Mouse (Mus musculus) kidney, adult 9 months (tissue): ENCODE results near the gene Drd5.

Experiments
- DNase-seq: peaks from one replicate; pipeline ENCODE4 v3.0.0; 2022

The Drd5 gene

DNA sequence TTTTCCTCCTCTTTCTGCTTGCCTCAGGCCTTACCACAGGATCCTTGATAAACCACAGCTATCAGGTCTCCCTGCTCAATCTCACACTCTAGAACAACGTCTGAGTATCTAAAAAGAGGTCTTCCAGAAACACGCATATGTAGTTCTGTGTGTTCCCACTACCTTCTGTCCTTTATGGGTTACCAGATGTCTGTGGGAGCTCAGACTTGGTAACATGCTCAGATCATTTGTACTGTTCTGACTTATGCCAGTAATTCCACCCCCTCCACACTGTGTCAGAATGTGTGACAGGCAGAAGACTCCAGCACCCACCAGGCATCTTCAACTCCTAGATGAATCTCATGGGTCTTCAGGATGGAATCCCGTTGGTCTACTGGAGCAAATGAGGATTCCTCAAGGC is 37.8 kb downstream of the Drd5 start:
- no peak for DNase-seq

DNA sequence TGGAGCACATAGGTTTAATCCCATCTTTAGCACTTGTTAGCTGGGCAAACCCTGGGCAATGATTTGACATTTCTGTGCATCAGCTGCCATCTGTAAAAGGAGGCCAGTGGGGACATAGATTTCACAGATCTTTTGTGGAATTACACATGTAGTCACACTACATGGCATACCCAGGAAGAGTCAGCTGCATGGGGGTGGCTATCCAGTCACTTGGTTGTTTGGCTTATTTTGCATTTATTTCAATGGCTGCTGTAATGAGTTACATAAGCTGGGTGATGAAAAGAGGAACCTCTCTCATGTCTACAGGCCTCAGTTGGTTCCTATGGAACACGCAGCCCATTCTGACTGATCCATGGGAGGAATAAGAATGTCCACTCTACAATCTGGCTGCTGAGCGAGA is 40.5 kb downstream of the Drd5 start:
- DNase-seq = no peak

- no peak for DNase-seq
Measured at GRCm38 (mm10) chr5:38364396-38364795, 45.2 kb downstream of the Drd5 start.

DNA sequence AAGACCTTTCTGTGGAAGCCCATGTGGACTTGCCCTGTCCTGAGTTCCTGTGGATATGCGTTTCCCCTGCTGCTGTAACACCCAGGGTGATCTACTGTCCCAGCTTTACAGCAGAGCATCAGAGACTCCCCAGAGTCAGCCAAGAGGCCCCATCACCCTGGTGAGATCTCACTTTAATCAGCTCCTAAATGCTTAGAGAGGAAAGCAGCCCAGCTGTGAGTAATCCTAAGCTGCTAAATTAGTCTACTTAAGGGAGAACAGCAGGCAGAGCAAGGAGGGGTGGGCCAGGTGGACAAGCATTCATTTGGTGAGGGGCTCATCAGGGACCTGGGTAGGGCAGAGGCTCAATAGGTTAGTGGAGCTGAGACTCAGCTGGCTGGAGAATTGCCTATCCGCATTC is 46.4 kb downstream of the Drd5 start:
- DNase-seq = no peak

DNA sequence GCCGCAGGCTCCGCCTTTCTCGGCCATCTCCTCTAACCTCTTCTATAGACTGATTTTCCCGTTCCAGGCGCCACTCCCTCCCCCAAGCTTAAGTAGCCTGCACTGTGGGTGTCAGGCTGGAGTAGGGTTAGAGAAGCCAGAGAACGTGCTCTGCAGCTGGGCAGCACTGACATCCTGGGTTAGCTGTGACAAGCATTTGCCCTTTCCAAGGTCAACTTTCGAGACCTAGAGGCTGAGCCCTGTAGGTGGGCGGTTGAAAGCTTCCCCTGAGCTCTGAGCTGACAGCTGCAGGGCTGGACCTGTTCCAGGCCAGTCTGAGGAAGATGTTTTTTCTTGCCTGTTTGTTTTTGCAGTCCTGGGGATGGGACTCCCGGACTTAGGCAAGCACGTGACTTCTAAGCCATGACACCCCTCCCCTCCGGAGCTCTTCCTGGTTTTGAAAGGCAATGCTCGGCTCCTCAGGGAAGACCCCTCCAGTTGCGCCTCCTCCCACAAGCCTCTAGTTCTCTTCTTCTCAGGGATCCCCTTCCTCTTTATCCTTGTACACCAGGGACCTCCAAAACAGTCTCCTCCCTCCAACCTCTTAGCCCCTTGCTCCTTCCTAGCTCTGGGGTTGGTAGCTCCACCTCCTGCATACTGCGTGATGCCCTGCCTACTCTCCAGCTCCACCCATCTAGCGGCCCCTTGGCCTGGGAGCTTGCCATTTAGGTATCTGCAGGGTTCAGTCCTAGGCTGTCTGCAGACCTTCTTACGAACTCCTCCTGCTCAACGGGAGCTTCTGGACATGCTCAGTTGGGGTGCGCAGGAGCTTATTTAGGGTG is 47.7 kb downstream of the Drd5 start:
- DNase-seq = peak; percentile 10

- no peak for DNase-seq
Measured at GRCm38 (mm10) chr5:38371308-38371707, 52.1 kb downstream of the Drd5 start.
